Mouse (Mus musculus): Measurements from ENCODE around the gene Nacc2.

Gene Nacc2

DNA sequence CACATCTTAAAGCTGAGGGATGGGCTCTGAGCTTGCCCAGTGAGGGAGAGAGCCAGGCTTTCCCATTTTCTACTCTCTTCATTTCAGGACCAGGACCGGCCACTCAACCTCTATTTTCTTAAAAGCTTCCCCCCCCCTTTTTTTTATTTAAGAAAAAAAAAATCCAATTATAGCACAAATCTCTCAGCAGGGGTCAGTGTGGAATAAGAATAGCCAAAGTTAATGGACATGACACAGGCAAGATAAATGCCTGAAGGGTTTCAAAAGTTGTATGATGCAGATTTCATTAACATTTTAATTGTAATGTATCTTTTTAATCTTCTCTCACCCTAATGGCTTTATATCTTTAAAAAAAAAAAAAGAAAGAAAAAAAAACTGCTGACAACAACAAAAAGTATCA, 5.4 kb downstream of the Nacc2 start:
- in situ Hi-C loops (cut with MboI; ENCODE audit: low pct_unique_long_range_greater_than_20kb in 1 of 2, low sequenced_read_pairs in 2 of 2, unreplicated experiment in 1 of 2): no loop called here

DNA sequence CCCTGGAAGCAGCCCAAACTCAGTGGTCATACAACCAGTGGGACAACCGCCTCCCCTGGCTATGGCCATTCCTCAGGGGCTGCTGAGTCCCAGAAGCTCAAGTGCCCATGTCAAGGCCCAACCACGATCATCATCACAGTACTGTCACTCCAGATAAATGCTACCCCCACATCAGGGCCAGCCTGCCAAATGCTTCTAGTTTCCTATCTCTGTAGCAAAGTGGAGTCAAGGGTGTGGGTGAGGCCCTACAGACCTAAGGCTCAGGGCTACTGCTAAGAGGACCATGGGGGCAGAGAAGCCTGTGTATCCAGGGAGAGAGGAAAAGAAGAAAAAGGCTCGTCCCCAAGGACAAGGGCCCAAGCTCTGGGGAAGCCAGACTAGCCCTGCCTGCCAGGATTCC, 6.5 kb downstream of the Nacc2 start:
- in situ Hi-C loops (cut with MboI; ENCODE audit: low pct_unique_long_range_greater_than_20kb in 1 of 2, low sequenced_read_pairs in 2 of 2, unreplicated experiment in 1 of 2): no loop called here

DNA sequence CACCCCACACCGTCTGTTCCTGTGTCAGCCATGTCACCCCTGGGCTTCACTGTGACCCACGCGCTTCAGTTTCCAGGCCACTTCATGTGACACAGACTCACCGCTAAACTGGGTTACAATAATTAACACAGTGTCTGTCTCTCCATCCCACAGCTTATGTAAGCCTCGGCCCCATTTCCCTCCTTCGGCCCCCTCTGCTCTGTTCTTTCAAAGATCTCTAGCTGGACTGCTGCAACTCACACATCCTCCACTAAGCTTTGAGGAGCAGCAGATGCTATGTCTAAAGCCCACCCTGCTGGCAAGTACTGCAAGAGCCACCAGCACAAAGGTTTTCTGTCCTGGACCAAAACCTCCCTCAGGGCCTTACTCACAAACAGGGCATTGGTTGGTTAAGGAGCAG, 7.8 kb downstream of the Nacc2 start:
- in situ Hi-C loops (cut with MboI; ENCODE audit: low pct_unique_long_range_greater_than_20kb in 1 of 2, low sequenced_read_pairs in 2 of 2, unreplicated experiment in 1 of 2): no loop called here

DNA sequence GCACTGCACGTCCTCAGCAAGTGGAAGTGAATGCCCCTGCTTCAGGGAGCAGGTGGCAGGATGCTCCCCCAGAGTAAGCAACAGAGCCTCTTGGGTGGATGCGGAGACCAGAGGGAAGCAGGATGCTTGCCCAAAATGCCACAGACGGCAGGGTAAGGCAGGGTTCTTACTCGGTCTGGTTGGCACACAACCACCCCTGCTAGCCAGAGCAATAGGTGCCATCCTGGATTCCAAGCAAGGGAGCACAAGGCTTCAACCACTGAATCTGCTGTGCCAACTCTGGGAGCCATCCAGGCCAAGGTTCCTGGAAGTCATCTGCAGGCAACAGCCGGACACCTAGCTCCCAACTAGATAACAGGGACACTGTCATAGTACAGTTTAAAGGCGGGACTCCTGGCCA, 14.8 kb downstream of the Nacc2 start:
- in situ Hi-C loops (cut with MboI; ENCODE audit: low pct_unique_long_range_greater_than_20kb in 1 of 2, low sequenced_read_pairs in 2 of 2, unreplicated experiment in 1 of 2): no loop called here

DNA sequence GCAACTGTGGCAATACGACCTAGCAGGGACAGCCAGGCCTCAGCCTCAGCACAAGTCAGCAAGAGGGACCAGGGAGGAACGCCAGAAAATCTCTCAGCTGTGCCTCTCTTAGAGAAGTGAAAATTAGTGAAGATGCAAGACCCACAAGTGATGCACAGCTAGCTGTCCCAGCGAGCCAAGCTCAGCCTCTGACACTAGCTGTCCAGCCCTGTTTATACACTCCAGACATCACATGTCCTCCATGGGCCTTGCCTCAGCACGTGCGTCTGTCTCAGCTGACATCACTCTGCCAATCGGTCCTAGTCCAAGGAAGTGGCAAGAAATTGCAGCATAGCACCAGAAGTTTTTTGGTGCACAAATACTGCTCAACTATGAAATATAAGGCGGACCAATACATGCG, 16.0 kb downstream of the Nacc2 start:
- in situ Hi-C loops (cut with MboI; ENCODE audit: low pct_unique_long_range_greater_than_20kb in 1 of 2, low sequenced_read_pairs in 2 of 2, unreplicated experiment in 1 of 2): no loop called here

DNA sequence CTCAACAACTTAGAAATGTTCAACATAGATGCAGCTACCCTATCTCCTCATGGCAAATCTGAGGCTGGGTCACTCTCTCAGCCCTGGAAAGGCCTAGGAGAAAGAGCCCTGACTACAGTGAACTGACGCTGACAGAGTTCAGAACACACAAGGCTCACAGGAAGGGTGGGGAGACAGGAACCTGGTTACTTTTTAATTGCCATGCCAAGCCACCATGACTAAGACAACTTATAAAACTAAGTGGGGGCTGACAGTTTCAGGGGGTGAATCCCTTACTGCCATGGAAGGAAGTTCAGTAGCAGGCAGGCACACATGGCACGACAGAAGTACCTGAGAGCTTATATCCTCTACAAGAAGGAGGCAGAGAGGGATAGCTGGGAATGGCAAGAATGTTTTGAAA, 16.8 kb downstream of the Nacc2 start:
- in situ Hi-C loops (cut with MboI; ENCODE audit: low pct_unique_long_range_greater_than_20kb in 1 of 2, low sequenced_read_pairs in 2 of 2, unreplicated experiment in 1 of 2): no loop called here

DNA sequence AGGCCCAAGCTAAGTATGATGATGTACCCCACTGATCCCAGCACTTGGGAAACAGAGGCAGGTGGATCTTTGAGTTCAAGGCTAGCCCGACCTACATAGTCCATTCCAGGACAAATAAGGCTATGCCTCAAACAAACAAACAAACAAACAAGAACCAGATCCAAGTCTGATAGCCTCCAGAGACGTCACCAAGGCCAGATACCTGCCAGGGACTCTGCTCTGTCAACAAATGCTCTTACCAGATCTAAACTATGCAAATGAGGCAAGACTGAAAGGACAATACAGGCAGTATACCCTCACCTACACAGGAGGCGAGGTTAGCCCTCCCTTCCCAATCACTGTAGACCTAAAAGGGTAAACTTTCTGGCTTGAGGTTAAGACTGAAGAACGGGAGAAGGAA, 22.7 kb downstream of the Nacc2 start:
- in situ Hi-C loops (cut with MboI; ENCODE audit: low pct_unique_long_range_greater_than_20kb in 1 of 2, low sequenced_read_pairs in 2 of 2, unreplicated experiment in 1 of 2): no loop called here

DNA sequence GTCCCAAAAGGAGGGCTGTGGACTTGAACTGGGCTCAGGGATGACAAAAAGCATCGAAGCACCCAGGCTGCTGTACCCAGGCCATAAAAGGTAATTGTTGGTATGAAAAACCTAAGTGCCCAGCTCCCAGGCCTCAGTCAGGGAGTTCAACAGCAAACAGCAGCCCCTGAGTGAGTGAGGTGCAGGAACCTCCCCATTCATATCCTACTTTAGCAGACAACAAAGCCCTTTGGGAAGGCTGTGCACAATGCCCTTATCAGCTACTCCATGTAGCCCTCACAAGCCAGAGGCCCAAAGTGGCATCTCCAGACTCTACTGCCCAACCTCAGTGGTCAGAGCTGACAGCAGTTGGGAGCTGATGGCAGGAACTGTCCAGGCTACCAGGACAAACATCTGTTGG, 23.2 kb downstream of the Nacc2 start:
- in situ Hi-C loops (cut with MboI; ENCODE audit: low pct_unique_long_range_greater_than_20kb in 1 of 2, low sequenced_read_pairs in 2 of 2, unreplicated experiment in 1 of 2): no loop called here

DNA sequence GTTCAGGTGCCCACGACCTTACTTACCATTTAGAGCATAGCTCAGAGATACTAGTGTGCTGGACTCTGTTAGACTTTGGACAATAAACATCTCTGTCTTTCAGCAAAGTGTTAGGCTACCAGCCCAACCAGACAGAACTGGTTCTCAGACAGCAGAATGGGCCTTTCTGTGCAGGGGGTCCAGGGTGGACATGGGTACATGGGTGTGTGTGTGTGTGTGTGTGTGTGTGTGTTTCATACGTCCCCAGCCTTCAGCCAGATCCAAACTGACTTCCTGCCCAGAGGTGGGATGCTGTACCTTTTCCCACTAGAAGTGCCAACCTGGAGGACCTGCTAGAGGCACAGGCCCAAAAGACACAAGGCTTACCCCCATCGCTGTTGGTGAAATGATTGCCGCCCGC, 23.8 kb downstream of the Nacc2 start:
- in situ Hi-C loops (cut with MboI; ENCODE audit: low pct_unique_long_range_greater_than_20kb in 1 of 2, low sequenced_read_pairs in 2 of 2, unreplicated experiment in 1 of 2): no loop called here

DNA sequence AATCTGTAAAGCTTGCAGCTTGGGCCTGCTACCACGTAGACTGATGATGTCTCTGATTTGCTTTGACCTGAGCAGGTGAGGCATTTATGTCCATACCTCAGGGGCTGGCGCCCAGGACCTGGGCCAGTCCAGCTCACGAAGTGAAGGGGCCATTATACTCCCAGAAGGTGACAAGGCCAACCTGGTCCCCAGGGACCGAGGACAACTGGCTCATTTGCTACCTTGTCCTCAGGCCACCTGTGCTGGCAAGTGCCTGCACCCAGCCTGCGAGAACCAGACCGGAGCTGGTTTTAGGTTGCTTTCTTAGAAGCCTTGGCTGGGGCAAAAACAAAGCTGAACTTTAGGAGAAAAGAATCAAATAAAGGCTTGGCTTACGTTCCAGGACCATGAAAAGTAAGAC, 29.1 kb downstream of the Nacc2 start:
- in situ Hi-C loops (cut with MboI; ENCODE audit: low pct_unique_long_range_greater_than_20kb in 1 of 2, low sequenced_read_pairs in 2 of 2, unreplicated experiment in 1 of 2): no loop called here

DNA sequence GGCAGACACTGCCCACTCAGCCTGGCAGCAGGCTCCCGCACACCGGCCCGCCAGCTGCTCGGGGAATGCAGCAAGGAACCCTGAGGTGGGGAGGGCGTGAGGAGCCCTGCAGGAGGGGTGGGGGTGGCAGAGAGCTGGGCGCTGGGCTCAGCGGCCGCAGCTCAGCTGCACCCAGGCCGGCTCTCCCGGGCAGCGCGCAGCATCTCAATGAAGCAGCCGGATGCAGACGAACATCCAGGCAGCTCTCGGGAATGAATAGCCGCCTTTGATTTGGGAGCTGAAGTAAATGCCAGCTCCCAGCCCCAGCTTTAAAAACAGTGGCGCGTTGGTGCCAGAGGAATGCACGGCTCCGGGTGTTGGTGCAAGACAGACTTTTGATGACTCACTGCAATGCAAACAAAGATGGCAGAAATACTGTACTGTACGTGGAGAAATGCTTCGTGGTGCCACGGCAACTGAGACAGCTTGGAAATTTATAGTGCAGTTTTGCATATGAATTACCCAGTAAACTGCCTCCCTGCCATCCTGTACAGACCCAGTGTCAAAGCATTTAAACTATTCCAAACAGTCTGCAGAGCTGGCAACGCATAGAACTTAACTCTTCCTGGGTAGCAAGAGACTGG, 31.1 kb downstream of the Nacc2 start:
- in situ Hi-C loops (cut with MboI; ENCODE audit: low pct_unique_long_range_greater_than_20kb in 1 of 2, low sequenced_read_pairs in 2 of 2, unreplicated experiment in 1 of 2): no loop called here

DNA sequence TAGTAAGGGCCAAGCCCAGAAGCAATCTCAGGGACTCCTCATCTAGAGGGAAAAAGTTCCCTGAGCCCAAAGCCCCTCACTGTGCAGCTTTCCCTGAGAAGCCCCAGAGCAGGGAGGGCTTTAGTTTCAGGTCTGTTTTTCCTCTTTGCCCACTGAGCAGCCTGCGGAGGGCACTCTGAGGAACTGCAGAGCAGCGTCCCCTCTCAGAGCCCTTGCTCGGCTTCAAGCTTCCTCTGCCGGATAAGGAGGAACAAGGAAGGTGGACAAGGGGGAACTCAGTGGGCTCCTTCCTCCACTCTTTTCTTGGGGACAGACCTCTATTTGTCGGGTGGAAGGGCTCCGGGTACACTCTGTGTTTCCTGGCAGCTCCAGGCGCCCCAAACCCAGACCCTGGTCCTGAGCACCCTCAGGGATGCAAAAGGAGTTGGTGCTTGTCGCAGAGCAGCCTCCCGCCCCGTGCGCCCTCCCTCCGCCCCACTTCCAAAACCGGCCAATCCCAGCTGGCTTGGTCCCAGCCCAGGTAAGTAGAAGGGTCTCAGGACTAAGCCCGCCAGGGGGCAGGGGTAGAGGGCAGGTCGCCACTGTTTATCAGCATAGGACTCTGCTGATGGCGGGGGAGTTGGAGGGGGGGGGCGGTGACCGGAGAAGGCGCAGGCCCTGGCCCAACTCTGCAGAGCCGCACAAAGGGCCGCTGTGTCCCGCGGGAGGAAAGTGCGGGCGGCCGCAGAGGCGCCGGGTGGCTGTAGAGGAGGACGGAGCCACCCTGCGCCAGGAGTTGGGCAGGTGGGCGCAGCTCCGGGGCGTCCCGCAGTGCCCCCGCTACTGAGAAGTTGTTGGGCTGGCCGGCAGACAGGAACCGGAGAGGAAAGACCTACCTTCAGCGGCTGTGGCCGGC, 31.9 kb downstream of the Nacc2 start:
- in situ Hi-C loops (cut with MboI; ENCODE audit: low pct_unique_long_range_greater_than_20kb in 1 of 2, low sequenced_read_pairs in 2 of 2, unreplicated experiment in 1 of 2): no loop called here

DNA sequence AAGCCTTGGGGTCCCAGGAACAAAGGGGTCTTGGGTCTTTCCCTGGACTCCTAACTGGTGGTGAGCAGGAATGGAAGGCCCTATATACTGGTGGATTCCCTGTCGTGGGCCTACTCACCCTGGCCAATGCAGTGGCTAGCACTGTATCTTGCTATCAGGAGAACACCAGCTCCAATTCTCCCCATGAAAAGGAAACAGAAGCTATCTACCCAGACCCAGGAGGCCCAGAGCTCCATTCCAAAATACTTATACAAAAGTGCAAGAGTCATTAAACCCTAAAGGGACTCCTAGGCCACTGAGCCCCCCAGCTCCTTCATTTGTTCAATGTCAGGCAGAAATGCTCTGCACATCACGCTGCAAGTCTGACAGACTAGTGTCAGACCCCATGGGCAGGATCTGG, 34.0 kb downstream of the Nacc2 start:
- in situ Hi-C loops (cut with MboI; ENCODE audit: low pct_unique_long_range_greater_than_20kb in 1 of 2, low sequenced_read_pairs in 2 of 2, unreplicated experiment in 1 of 2): no loop called here

DNA sequence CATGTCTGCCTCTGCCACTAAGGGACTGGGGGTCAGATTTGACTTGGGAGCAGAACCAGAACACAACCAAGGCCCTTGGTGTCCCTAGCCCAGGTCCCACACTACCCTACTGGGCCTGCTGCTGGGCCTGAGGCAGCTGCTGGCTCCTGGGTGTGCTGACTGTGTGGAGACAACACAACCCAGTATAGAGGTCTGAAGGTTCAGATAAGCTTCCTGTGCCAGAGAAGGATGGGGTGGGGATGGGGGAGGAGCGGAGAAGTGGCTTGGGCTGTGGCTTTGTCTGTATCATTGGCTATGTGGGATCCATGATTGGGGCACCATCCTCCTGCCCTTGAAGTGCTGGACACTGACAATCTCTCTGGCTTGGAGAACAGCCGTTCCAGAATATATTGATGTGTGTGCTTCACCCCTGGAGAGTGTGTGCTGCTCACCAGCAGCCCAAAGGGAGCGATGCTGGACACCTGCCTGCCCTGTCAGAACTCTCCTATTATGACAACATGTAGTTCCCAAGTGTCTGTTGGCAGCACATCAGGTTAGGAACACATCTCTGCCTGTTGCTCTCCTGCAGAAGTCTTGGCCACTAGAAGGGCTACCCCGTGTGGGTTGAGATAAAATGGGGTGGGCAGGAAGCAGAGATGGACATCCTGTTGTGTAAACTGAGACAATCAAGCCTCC, 36.0 kb downstream of the Nacc2 start:
- in situ Hi-C loops (cut with MboI; ENCODE audit: low pct_unique_long_range_greater_than_20kb in 1 of 2, low sequenced_read_pairs in 2 of 2, unreplicated experiment in 1 of 2): no loop called here

DNA sequence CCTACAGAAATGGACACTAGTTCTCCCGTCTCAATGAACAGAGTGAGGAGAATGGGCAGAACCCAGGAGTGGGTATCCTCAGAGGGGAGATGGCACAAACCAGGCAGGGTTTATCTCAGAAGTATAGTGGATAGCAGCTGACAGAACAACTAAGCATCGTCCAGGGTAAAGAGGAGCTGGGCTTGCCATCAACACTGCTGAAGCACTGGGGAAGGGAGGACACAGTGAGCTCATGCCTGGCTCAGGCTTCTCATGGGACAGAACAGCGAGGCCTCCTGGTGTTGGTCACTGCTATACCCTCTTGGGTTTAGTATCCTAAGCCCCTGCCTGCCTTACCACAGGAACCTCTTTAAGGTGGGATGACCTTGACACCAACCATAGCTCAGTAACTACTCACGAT, 36.5 kb downstream of the Nacc2 start:
- in situ Hi-C loops (cut with MboI; ENCODE audit: low pct_unique_long_range_greater_than_20kb in 1 of 2, low sequenced_read_pairs in 2 of 2, unreplicated experiment in 1 of 2): no loop called here

DNA sequence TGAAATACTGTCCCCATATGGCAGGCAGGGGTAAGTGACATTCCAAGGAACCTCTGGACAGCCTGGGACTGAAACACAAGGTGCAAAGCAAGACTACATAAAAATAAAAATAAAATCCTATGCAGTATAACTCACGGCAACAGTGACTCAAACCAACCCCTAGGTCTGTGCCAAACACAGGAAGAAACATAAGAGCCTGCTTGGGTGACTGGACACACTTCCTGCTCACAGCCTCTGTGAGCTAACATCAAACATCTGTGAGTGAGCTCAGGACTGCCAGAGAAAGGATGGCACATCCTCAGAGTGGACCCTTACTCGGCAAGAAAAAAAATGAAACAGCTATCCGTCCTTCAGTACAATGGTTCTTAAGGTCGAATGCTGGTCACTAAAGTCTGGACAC, 40.1 kb downstream of the Nacc2 start:
- in situ Hi-C loops (cut with MboI; ENCODE audit: low pct_unique_long_range_greater_than_20kb in 1 of 2, low sequenced_read_pairs in 2 of 2, unreplicated experiment in 1 of 2): loop anchor here in 1 of 2 experiments (5.0 kb wide), 1 partner anchor 46 kb away; no protein-coding TSS in a partner anchor

DNA sequence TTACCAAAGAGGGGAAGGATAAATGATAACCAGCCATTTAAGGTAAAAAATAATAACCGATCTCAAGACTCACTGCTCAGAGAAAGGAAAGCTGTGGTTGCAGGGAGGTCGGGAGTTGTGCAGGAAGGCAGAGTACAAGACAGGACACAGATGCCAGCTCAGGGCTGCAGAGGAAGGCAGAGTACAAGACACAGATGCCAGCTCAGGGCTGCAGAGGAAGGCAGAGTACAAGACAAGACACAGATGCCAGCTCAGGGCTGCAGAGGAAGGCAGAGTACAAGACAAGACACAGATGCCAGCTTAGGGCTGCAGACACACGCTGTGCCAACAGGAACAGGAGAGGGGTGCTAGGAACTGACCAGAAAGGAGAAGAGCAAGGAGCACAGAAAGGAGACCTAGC, 42.2 kb downstream of the Nacc2 start:
- in situ Hi-C loops (cut with MboI; ENCODE audit: low pct_unique_long_range_greater_than_20kb in 1 of 2, low sequenced_read_pairs in 2 of 2, unreplicated experiment in 1 of 2): loop anchor here in 1 of 2 experiments (5.0 kb wide), 1 partner anchor 44 kb away; no protein-coding TSS in a partner anchor

DNA sequence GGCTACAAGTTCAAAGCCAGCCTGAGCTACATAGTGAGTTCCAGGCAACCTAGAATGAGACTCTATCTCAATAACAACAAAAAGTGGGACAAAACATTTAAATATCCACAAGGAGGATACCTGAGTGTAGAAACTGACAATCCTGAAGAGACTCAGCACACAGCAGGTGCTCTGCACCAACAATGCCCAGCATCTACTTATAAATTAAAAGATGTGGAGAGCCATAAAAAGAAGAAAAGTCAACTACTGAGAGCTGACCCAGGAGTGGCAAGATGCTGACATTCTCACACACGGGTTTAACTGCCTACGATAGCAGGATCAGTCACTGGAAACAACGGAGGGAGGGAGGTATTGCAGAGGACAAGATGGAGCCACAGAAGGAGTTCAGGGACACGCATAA, 43.6 kb downstream of the Nacc2 start:
- in situ Hi-C loops (cut with MboI; ENCODE audit: low pct_unique_long_range_greater_than_20kb in 1 of 2, low sequenced_read_pairs in 2 of 2, unreplicated experiment in 1 of 2): no loop called here

DNA sequence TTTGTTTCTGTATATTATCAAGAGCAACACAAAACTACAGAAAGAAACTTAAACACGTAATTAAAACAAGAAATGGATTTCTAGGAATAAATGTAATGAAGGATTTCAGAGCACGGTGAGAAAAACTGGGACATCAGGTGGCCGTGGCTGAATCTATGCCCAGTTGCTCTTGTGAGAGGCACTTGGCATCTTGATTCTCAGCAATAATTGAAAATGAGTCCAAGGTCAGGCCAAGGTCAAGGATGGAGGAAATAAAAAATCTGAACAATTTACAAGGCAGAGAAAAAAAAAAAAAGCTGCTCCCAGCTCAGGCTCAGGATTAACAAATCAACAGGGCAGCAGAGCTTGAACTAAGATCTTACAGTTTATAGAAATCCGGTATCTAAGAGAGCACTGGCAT, 46.0 kb downstream of the Nacc2 start:
- in situ Hi-C loops (cut with MboI; ENCODE audit: low pct_unique_long_range_greater_than_20kb in 1 of 2, low sequenced_read_pairs in 2 of 2, unreplicated experiment in 1 of 2): no loop called here

DNA sequence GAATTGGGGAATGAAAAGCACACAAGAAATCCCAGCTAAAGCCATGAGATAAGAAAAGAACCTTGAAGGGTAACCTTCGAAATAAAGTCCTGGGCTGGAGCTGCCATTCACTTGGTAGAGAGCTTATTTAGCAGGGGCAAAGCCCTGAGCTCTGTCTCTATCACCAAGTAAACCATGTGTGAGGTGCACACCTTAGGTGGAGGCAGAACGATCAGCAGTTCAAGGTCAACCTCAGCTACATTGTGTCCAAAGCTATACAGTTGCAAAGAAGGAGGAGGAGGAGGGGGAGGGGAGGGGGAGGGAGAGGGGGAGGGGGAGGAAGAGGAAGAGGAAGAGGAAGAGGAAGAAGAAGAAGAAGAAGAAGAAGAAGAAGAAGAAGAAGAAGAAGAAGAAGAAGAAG, 46.9 kb downstream of the Nacc2 start:
- in situ Hi-C loops (cut with MboI; ENCODE audit: low pct_unique_long_range_greater_than_20kb in 1 of 2, low sequenced_read_pairs in 2 of 2, unreplicated experiment in 1 of 2): no loop called here

All from mouse embryonic stem cell (cell line).